Mouse (Mus musculus) C2C12 (cell line): Measurements from ENCODE around the gene Olr1.

Experiments
- CEBPB ChIP-seq: IDR thresholded peaks from one replicate; pipeline ENCODE4 v1.6.1; 2011; ENCODE audit warnings: low read depth, mild to moderate bottlenecking, control low read depth, moderate library complexity
- CTCF ChIP-seq: IDR thresholded peaks from one replicate; pipeline ENCODE4 v1.5.1; 2011; ENCODE audit not compliant: control insufficient read depth, insufficient read depth, insufficient read length
- MYOD1 ChIP-seq: IDR thresholded peaks from one replicate; pipeline ENCODE4 v1.6.1; 2011; ENCODE audit warnings: low read depth; ENCODE audit not compliant: control insufficient read depth, insufficient read length

- TF ChIP-seq CTCF (no peak), MYOD1 (no peak), CEBPB (no peak)
Observed at GRCm38 (mm10) chr6:129534057-129534456, 27.1 kb upstream of the Olr1 start.
